Mouse (Mus musculus) stomach, embryonic 16.5 days (tissue): ENCODE measurements around the gene Zscan4f. TPM values are rescaled to one million over a fixed set of nuclear protein-coding genes. Genes with fewer than 3 reads are reported as not detected.
"Not testable (repeated sequence)": the region's sequence is repeated elsewhere in the genome, so short reads cannot be mapped to it uniquely, and the experiment has no call there.

Experiments used
- ATAC-seq: fragments of 200-750 bp; cut with Nextera tagmentation; 2 replicates; pipeline ENCODE4 v1.8.0; 2017; ENCODE audit warnings: moderate number of reproducible peaks, moderate TSS enrichment; ENCODE audit not compliant: insufficient read depth, low FRiP score
- H3K27ac ChIP-seq: fragments of 300-500 bp; sonication (generic); 2 replicates; pipeline ENCODE4 v1.5.1; 2014; ENCODE audit warnings: low read length
- H3K27me3 ChIP-seq: fragments of 300-500 bp; sonication (generic); 2 replicates; pipeline ENCODE4 v1.6.1; 2014; ENCODE audit warnings: low read length, control low read depth, mixed read lengths; ENCODE audit not compliant: control insufficient read depth, insufficient read depth
- H3K36me3 ChIP-seq: fragments of 300-500 bp; sonication (generic); 2 replicates; pipeline ENCODE4 v1.6.1; 2014; ENCODE audit warnings: low read length; ENCODE audit not compliant: control insufficient read depth, insufficient read depth
- H3K4me1 ChIP-seq: fragments of 300-500 bp; sonication (generic); 2 replicates; pipeline ENCODE4 v1.6.1; 2014; ENCODE audit warnings: low read length, control low read depth, mixed read lengths; ENCODE audit not compliant: control insufficient read depth, insufficient read depth
- H3K4me2 ChIP-seq: fragments of 300-500 bp; sonication (generic); 2 replicates; pipeline ENCODE4 v1.6.1; 2014; ENCODE audit warnings: low read depth, low read length, mixed read lengths
- H3K4me3 ChIP-seq: fragments of 300-500 bp; sonication (generic); replicated peaks from 2 replicates; pipeline ENCODE4 v1.5.1; 2014; ENCODE audit warnings: mild to moderate bottlenecking, low read length
- H3K9ac ChIP-seq: fragments of 300-500 bp; sonication (generic); 2 replicates; pipeline ENCODE4 v1.6.1; 2014; ENCODE audit warnings: low read length
- H3K9me3 ChIP-seq: fragments of 300-500 bp; sonication (generic); replicated peaks from 2 replicates; pipeline ENCODE4 v1.6.1; 2016; ENCODE audit warnings: low read length, control low read depth; ENCODE audit not compliant: control insufficient read depth
- WGBS: fragments of 180-500 bp; shearing (Covaris S2); extraction: QIAGEN DNeasy Blood & Tissue Kit; methylation state at CpG from one replicate; pipeline ENCODE4 v1.1.7; 2014; 5-methylcytosine and 5-hydroxymethylcytosine counted together
- microRNA-seq: library from miRNA; unstranded; fragments of <30 nt; microRNA quantifications from one replicate; pipeline ENCODE4, GENCODE M21; 2016
- polyA plus RNA-seq: library from polyadenylated mRNA; unstranded; fragments of >200 nt; fragmentation: Nextera tagmentation; extraction: Ambion mirVana; gene quantifications from 2 replicates; pipeline ENCODE4 v1.2.1, GENCODE M21; 2015

The Zscan4f gene
- not detected in 2 replicates for polyA plus RNA-seq

DNA sequence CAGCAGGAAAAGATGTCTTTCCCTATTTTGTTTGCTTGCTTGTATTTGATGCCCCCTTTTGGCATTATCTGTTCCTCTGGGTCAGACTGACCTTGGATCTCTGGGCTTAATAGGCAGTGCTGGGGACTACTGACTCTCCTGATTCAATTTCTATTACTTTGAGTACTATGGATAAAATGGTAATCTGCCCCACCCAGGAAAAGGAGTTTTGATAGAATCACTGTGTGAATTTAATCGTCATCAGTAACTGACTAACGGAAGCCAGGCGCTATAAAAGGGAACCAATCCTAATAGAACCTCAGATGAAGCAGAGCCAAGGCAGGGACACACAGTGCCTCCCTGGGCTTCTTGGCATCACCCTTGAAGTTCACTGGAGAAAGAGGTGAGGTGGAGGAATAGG, at the start of gene Zscan4f:
Gene Zscan4f, plus strand, starts transcription at position 301 of the 400 bp plus-strand sequence.
- 93% methylated on average over 3 of the region's 3 CpGs for WGBS
- not testable (repeated sequence) for H3K36me3 ChIP-seq, ATAC-seq, H3K27ac ChIP-seq, H3K4me1 ChIP-seq, H3K27me3 ChIP-seq, H3K4me3 ChIP-seq, H3K9ac ChIP-seq, H3K4me2 ChIP-seq, H3K9me3 ChIP-seq

DNA sequence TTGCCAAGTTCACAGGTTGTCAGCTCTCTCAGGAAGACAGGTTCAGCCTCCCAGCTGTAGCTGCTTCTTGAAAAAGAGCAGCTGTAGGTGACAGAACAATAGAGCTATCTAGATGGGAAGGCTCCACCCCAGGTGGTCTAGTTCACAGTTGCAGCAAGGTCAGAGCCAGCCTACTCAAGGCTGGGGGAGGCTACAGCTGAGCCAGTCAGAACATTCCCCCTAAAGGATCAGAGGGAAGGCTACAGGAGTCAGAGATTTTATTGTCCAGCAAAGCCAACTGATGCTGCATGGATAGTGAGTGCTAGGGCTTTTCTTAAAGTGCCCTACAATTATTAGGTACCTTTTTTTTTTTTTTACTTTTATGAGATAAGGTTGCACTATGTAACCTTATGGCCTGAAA, 13.1 kb upstream of the Zscan4f start:
- not testable (repeated sequence) for H3K4me3 ChIP-seq, H3K9ac ChIP-seq, H3K9me3 ChIP-seq, H3K27ac ChIP-seq, H3K36me3 ChIP-seq, H3K4me2 ChIP-seq, H3K27me3 ChIP-seq, H3K4me1 ChIP-seq, ATAC-seq

Small RNAs within 50 kb of the gene (microRNA-seq; reads per million reads assigned to microRNA genes)
- gene Gm23087 = not detected

Other genes starting within 250 kb of the Zscan4f start
- gene Zscan4d, start 231.8 kb upstream of the Zscan4f start, polyA plus RNA-seq = not detected in 2 replicates
- gene Zscan4e, start 87.2 kb upstream of the Zscan4f start, polyA plus RNA-seq = not detected in 2 replicates
- not detected in 2 replicates for gene Zscan4-ps2, start 116.4 kb downstream of the Zscan4f start, polyA plus RNA-seq
- not detected in 2 replicates for gene Zscan4-ps3, start 211.4 kb downstream of the Zscan4f start, polyA plus RNA-seq